22 mouse cellular contexts compared by ENCODE assay signal in genomic region chr13:101017041-101017440, GRCm38 (mm10).
DNase-seq lines count a peak whose midpoint lies in the region; TF ChIP-seq lines count a peak whose summit lies in the region.
"Had no signal": no experiment of that assay in that cellular context is flagged by ENCODE, and none has a peak within 500 bp of the region (broad histone marks: within the 10 kb centered on the region; RNA-seq: fewer than 3 reads in every experiment).

No protein-coding gene starts in this region.

- no peak for TF ChIP-seq CTCF in left cerebral cortex, adult 2 months (IDR thresholded peaks at IDR 0.05)

- intact Hi-C loops in heart, postnatal 10 days (cut with DNase I), result no loop called here
- intact Hi-C loops in left cerebral cortex, adult 2 months (cut with DNase I), result no loop called here
- intact Hi-C loops in left cerebral cortex, postnatal 14 days (cut with DNase I), result no loop called here

- no peak overlapping the region for H3K27ac ChIP-seq in left cerebral cortex, adult 2 months
- H3K27ac ChIP-seq: embryonic facial prominence, embryonic 15.5 days; forebrain, embryonic 10.5 days; hindbrain, embryonic 13.5 days; stomach, embryonic 15.5 days had no signal

- H3K4me3 ChIP-seq in left cerebral cortex, adult 2 months, result no peak overlapping the region
- H3K4me3 ChIP-seq: embryonic facial prominence, embryonic 15.5 days; forebrain, embryonic 10.5 days; hindbrain, embryonic 13.5 days; myocyte; stomach, embryonic 15.5 days had no signal

- peak; percentile 3 to 11 for DNase-seq in heart, postnatal 10 days
- no peak for DNase-seq in heart, postnatal 4 days
- peak; percentile 5 for DNase-seq in ovary, adult 18-20 months (ENCODE audit: low spot score)
- DNase-seq in ovary, postnatal 14 days (ENCODE audit: low spot score), result no peak
- peak; percentile 16 for DNase-seq in NIH3T3 (ENCODE audit: low read depth)
- peak; percentile 30 to 43 for DNase-seq in adrenal gland, postnatal 36 days
- DNase-seq in left cerebral cortex, adult 2 months (ENCODE audit: extremely low spot score in 1 of 2, low spot score in 2 of 2), result no peak
- no peak for DNase-seq in left cerebral cortex, postnatal 14 days (ENCODE audit: low spot score in 2 of 2)
- DNase-seq: cerebellum, adult 11-12 months; cerebellum, postnatal 25 days; forebrain, postnatal 0 days; gastrocnemius, postnatal 36 days; kidney, adult 9 months; kidney, postnatal 25 days; lung, adult 2 months; midbrain, embryonic 14.5 days; right cerebral cortex, postnatal 25 days had no signal

Comparison
In these comparisons a context has a peak if more than half of its experiments do, and no peak if none do; other contexts are left out.
1. DNase-seq: peak in heart, postnatal 10 days (2 of 2), ovary, adult 18-20 months (single experiment), NIH3T3 (single experiment) and adrenal gland, postnatal 36 days (2 of 2); none in heart, postnatal 4 days (single experiment), ovary, postnatal 14 days (single experiment), left cerebral cortex, adult 2 months (0 of 2) and left cerebral cortex, postnatal 14 days (0 of 2).